Mouse (Mus musculus) retina, embryonic 14.5 days (tissue): ENCODE data around the gene Ccdc85c.

Source experiments
- DNase-seq: peaks from one replicate; pipeline ENCODE4 v3.0.0-alpha.2; 2015; ENCODE audit warnings: low spot score

Gene Ccdc85c

GRCm38 (mm10) chr12:108216611-108217370, 58.4 kb downstream of the Ccdc85c start:
- no peak for DNase-seq

DNA sequence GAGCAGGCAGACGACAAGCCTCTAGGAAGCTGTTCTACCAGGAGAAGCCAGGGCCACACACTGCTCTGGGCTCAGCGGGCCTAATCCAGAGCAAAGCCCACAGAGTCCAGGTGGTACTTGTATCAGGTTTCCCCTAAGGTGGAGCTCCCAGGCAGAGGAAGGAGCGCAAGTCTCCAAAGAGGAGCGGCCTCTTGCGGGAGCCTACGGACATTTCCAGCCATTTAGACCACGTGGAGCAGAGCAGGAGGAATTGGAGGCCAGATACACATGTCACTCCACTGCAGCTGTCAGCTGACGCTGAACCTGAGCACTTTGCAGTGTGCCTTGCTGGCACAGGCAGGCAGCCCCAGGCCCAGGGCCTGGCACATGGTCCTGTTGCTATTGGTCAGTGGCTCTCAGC, 60.1 kb downstream of the Ccdc85c start:
- no peak for DNase-seq

GRCm38 (mm10) chr12:108213090-108214041, 61.9 kb downstream of the Ccdc85c start:
- DNase-seq = peak; percentile 46

DNA sequence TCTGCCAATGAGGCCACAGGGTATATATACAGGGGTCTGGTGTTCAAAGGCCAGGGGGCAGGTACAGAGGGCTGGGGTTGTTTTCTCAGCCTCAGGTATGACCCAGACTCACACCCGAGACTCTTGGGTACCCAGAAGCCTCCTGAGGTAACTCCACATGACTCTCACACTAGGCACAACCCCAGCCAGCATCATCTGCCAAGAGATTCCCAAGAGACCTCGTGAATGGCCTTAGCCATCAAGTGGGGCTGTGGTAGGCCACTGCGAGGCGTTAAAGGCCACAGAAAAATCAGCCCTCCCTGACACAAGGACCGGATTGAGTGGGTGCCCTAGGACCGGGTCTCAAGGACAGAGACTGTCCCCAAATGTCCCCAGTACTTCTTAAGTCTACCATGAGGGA, 62.7 kb downstream of the Ccdc85c start:
- no peak for DNase-seq

DNA sequence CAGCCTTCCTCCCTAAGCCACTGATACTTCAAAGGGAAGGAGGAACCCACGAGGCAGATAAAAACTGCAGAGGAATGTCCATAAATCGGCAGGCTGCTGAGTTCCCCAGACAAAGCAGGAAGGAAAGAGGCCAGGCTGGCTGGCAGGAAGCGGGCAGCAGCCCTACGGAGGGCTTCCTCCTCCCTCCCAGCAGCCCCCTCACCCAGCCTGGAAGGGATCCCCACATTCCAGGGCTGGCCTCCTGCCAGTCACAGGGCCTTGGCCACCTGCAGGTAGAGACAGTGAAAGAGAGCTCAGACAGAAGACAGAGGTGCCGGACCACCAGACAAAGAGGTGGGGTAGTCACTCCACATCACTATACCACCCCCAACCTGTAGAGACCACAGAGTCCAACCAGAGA, 63.2 kb downstream of the Ccdc85c start:
- no peak for DNase-seq

DNA sequence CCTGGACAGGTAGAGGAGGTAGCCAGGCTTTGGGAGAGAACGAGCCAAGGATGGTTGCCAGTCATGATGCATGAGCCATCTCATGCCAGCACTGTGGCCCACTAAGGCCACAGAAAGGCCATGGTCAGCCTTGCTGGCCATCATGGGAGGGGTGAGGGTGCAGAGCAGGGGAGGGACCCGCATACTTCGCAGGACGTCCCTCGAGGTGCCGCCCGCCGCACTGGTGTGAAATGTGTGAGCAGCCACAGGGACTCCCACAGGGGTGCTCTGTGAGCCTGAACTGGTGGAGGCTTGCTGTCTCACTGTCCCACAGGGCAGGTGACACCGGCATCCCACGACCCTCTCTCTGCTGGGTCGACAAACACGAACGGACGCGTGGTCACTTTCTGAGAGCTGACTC, 64.6 kb downstream of the Ccdc85c start:
- no peak for DNase-seq

- DNase-seq = peak; percentile 90
Observed at GRCm38 (mm10) chr12:108208726-108209438, 66.3 kb downstream of the Ccdc85c start.

DNA sequence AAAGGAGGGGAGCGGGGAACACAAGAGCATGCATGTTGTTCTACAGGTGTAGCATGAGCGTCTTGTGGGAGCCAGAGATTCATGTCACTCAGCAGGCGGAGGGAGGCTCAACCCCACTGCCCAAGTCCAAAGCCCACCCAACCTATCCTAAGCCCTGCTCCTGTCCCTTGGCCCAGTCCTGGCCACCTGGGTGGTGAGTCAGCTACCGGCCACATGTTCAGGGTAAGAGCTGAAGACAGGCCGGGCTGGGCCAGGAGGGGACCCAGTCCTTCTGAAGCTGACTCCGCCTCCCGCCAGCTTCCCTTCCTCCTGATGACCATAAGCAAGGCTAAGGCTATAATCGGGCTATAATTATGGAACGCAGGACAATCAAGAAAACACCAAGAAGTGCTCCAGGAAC, 67.0 kb downstream of the Ccdc85c start:
- no peak for DNase-seq

DNA sequence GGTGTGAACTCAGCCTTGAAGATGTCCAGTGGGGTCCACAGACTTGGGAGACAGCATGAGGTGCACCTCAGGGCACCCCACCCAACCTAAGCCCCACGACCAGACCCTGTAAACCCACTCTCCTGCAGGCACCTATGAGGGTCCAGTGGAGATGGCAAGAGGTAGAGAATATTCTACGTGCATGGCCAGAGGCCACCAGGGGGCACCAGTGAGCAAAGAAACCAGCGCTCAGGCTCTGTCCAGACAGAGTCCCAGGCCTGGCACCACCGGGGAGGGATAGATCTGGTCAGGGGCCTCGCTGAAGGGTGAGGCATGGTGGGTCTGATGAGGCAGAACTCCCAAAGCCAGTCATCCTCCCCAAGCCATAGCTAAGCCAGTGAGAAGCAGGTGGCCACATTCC, 68.6 kb downstream of the Ccdc85c start:
- DNase-seq = peak; percentile 94

- DNase-seq = no peak
Observed at GRCm38 (mm10) chr12:108204978-108205377, 70.2 kb downstream of the Ccdc85c start.

- DNase-seq = no peak
Observed at GRCm38 (mm10) chr12:108203895-108204294, 71.3 kb downstream of the Ccdc85c start.

DNA sequence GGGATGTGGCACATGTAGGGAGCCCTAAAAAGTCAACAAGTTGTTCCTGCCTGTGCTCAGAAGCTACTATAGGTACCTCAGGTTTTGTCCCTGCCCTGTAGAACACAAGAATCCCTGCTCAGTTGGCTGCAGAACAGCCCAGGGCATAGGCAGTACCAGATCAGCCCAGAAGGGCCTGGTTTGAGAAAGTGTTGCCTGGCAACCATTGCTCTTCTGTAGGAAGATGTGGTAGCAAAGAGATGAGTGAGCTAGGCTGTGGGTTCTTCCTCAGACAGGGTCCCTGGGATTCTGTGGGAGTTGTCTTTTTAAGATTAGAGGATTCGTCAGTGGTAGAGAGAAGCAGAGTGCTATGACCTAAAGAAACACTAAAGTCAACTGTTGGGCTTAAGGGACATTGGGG, 75.1 kb downstream of the Ccdc85c start:
- no peak for DNase-seq

DNA sequence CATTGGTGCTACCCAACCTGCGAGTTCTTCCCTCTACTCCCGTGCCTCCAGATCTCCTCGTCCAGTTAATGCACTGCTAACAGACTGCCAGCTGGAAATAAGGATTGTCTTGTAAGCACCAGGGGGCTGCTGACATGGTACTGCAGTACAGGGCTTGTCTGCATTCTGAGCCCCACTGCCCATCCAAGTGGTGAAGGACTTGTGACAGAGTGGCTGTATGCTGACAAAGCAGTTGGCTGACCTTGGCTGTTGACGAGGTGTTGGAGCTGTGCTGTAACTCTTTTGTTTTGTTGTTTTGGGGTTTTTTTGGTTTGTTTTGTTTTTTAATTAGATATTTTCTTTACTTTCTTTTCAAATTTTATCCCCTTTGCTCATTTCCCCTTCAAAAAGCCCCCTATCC, 76.8 kb downstream of the Ccdc85c start:
- DNase-seq = no peak

DNA sequence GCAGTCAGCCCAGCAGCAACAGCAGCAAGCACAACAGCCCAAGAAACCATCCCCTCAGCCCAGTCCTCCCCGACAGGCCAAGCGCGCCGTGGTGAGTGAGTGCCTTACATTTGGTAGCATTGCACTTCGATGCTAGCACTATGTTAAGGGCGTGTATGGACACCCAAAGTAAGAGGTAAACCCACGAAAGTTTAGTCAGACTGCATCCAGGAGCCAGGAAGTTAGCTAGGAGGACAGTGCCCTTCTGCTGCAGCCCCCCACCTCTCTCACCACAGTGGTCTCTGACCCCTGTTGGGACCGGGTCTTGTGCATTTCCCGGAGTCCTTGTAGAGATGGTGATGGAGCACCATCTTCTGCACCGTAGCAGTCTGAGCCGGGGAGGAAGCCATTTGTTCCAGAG, 79.5 kb downstream of the Ccdc85c start:
- no peak for DNase-seq

- DNase-seq = no peak
Observed at GRCm38 (mm10) chr12:108193878-108194277, 81.3 kb downstream of the Ccdc85c start.

GRCm38 (mm10) chr12:108187541-108188091, 87.6 kb downstream of the Ccdc85c start:
- DNase-seq = no peak

DNA sequence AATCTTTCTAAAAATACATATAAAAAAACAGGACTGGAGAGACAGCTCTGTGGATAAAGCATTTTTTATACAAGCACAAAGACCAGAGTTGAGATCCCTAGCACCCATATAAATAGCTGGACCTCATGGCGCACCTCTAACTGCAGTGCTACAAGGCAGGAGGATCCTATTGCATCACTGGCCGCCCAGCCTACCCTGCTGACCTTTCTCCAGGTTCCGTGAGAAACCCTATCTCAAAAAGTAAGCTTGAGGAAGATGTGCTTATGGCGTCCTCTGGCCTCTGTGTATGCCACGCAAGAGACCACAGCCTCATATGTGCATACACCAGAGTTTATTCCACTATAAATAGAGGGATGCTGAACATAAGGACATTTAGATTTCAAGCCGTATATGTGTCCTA, 93.5 kb downstream of the Ccdc85c start:
- no peak for DNase-seq

- DNase-seq = peak; percentile 99
Observed at GRCm38 (mm10) chr12:108179321-108180266, 95.6 kb downstream of the Ccdc85c start, which contains the start of gene Ccnk. TSS of gene Ccnk (plus strand) at chr12:108179579.

DNA sequence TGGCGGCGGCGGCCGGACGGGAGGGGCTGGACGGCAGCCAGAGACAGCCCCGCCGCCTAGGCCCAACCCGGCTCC, 96.1 kb downstream of the Ccdc85c start, which contains the start of gene Setd3:
Gene Setd3, minus strand, starts transcription at position 69 of the 75 bp plus-strand sequence.
- DNase-seq = no peak

DNA sequence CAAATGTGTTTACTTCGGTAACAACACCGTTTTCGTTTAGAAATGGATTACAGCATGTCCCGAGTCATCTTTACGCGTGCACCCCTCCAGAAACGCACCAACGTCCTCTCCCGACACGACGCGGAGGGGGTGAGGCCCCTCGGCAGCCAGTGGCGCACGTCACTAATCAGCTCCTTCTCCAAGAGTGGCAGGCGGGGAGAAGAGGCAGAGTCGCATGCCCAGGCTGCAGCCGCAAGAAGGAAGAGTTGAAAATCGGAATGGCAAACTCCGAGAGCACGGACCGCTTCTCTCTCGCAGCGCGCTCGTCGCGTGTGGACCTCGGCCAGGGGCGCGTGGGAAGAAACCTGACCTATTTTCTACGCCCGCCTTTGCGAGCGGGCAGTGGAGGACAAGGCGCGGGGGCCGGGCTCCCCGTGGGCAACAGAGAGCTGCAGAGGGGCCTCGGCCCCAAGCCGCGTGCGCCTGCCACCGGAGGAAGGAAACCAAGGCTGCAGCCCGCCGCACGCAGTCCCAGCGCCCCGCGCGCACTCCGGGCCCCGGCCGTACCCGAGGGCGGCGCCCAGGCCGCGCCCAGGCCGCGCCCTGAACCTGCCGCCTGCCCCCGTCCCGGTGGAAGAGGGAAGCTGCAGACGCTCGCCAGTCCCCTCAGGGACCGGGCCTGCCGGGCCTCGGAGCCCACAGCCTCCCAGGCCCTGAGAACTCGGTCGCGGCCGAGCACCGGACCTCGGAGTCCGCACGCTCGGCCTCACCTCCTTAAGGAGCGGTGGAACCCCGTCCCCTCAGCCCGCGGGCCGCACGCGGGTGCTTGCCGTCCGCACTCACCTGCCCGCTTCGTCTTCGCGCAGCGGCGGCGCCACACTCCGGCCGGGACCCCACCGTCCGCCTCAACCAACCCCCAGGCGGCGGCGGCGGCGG, 96.6 kb downstream of the Ccdc85c start:
- DNase-seq = peak; percentile 45
